Mouse (Mus musculus): ENCODE results near the gene Rangap1. TPM values are rescaled to one million over a fixed set of nuclear protein-coding genes. Genes with fewer than 3 reads are reported as not detected.
"Not testable (repeated sequence)": the region's sequence is repeated elsewhere in the genome, so short reads cannot be mapped to it uniquely, and the experiment has no call there.

Rangap1 gene
- polyA plus RNA-seq, 1 experiment from 2014 or later = 130 TPM

- Histone ChIP-seq H3K9ac (ENCODE audit: low read depth, low read length) (no peak overlapping the region), H3K36me3 (ENCODE audit: control insufficient read depth, insufficient read depth, low read length) (no peaks in the 10 kb centered on the region), H3K4me1 (replicated peaks; ENCODE audit: control insufficient read depth, insufficient read depth, low read length) (no peaks in the 10 kb centered on the region), H3K27me3 (ENCODE audit: control insufficient read depth, insufficient read depth, low read length) (no peaks in the 10 kb centered on the region), H3K9me3 (ENCODE audit: control insufficient read depth, low read length) (no peaks in the 10 kb centered on the region), H3K4me2 (replicated peaks; ENCODE audit: low read depth, low read length) (no peak overlapping the region), H3K4me3 (ENCODE audit: low read depth, low read length) (no peak overlapping the region), H3K27ac (ENCODE audit: low read depth, low read length) (no peak overlapping the region)
- no peak for ATAC-seq (ENCODE audit: low FRiP score)
- DNase-seq (ENCODE audit: low spot score) = no peak
- WGBS = 91% methylated on average over 5 of the region's 5 CpGs
Observed at GRCm38 (mm10) chr15:81758701-81759100, 13.4 kb upstream of the Rangap1 start.

GRCm38 (mm10) chr15:81753669-81754068 lies 8.3 kb upstream of the Rangap1 start:
- DNase-seq (ENCODE audit: low spot score) (no peak), ATAC-seq (ENCODE audit: low FRiP score) (no peak)
- Histone ChIP-seq H3K27me3 (ENCODE audit: control insufficient read depth, insufficient read depth, low read length) (no peaks in the 10 kb centered on the region), H3K4me1 (replicated peaks; ENCODE audit: control insufficient read depth, insufficient read depth, low read length) (no peaks in the 10 kb centered on the region), H3K9ac (ENCODE audit: low read depth, low read length) (no peak overlapping the region), H3K4me2 (replicated peaks; ENCODE audit: low read depth, low read length) (no peak overlapping the region), H3K4me3 (ENCODE audit: low read depth, low read length) (no peak overlapping the region), H3K9me3 (ENCODE audit: control insufficient read depth, low read length) (no peaks in the 10 kb centered on the region), H3K36me3 (ENCODE audit: control insufficient read depth, insufficient read depth, low read length) (no peaks in the 10 kb centered on the region), H3K27ac (ENCODE audit: low read depth, low read length) (no peak overlapping the region)
- WGBS = 93% methylated on average over 9 of the region's 9 CpGs

GRCm38 (mm10) chr15:81749742-81750141 lies 4.4 kb upstream of the Rangap1 start:
- no peak overlapping the region for H3K4me2 ChIP-seq (replicated peaks; ENCODE audit: low read depth, low read length)
- H3K27ac ChIP-seq (ENCODE audit: low read depth, low read length) = no peak overlapping the region
- no peak for ATAC-seq (ENCODE audit: low FRiP score)
- H3K4me3 ChIP-seq (ENCODE audit: low read depth, low read length) = no peak overlapping the region
- no peaks in the 10 kb centered on the region for H3K9me3 ChIP-seq (ENCODE audit: control insufficient read depth, low read length)
- H3K36me3 ChIP-seq (ENCODE audit: control insufficient read depth, insufficient read depth, low read length) = no peaks in the 10 kb centered on the region
- WGBS = 75% methylated on average over 14 of the region's 14 CpGs
- H3K27me3 ChIP-seq (ENCODE audit: control insufficient read depth, insufficient read depth, low read length) = no peaks in the 10 kb centered on the region
- H3K4me1 ChIP-seq (replicated peaks; ENCODE audit: control insufficient read depth, insufficient read depth, low read length) = no peaks in the 10 kb centered on the region; the same call in 1 of the 2 replicates
- H3K9ac ChIP-seq (ENCODE audit: low read depth, low read length) = no peak overlapping the region
- DNase-seq (ENCODE audit: low spot score) = no peak

- Histone ChIP-seq H3K9me3 (ENCODE audit: control insufficient read depth, low read length) (no peaks in the 10 kb centered on the region), H3K27ac (ENCODE audit: low read depth, low read length) (peak overlapping the region; percentile 90), H3K4me1 (replicated peaks; ENCODE audit: control insufficient read depth, insufficient read depth, low read length) (no peaks in the 10 kb centered on the region; the same call in 1 of the 2 replicates), H3K9ac (ENCODE audit: low read depth, low read length) (peak overlapping the region; percentile 99), H3K36me3 (ENCODE audit: control insufficient read depth, insufficient read depth, low read length) (no peaks in the 10 kb centered on the region), H3K4me2 (replicated peaks; ENCODE audit: low read depth, low read length) (peak overlapping the region; percentile 76), H3K27me3 (ENCODE audit: control insufficient read depth, insufficient read depth, low read length) (no peaks in the 10 kb centered on the region), H3K4me3 (ENCODE audit: low read depth, low read length) (peak overlapping the region; percentile 90)
- peak; percentile 87 for ATAC-seq (ENCODE audit: low FRiP score)
- under 1% methylated on average over 32 of the region's 33 CpGs for WGBS
- DNase-seq (ENCODE audit: low spot score) = peak; percentile 84
Observed at GRCm38 (mm10) chr15:81745601-81746114, 328 bp upstream of the Rangap1 start.

- H3K9me3 ChIP-seq (ENCODE audit: control insufficient read depth, low read length); H3K4me3 ChIP-seq (ENCODE audit: low read depth, low read length); DNase-seq (ENCODE audit: low spot score); H3K4me1 ChIP-seq (replicated peaks; ENCODE audit: control insufficient read depth, insufficient read depth, low read length); H3K27ac ChIP-seq (ENCODE audit: low read depth, low read length); H3K4me2 ChIP-seq (replicated peaks; ENCODE audit: low read depth, low read length); H3K36me3 ChIP-seq (ENCODE audit: control insufficient read depth, insufficient read depth, low read length); H3K27me3 ChIP-seq (ENCODE audit: control insufficient read depth, insufficient read depth, low read length); ATAC-seq (ENCODE audit: low FRiP score); H3K9ac ChIP-seq (ENCODE audit: low read depth, low read length): not testable (repeated sequence)
- 19% methylated on average over 1 of the region's 2 CpGs for WGBS
Observed at GRCm38 (mm10) chr15:81742368-81742767, 3.0 kb downstream of the Rangap1 start.

GRCm38 (mm10) chr15:81739924-81740323 lies 5.4 kb downstream of the Rangap1 start:
- H3K9me3 ChIP-seq (ENCODE audit: control insufficient read depth, low read length) = no peaks in the 10 kb centered on the region
- H3K36me3 ChIP-seq (ENCODE audit: control insufficient read depth, insufficient read depth, low read length) = no peaks in the 10 kb centered on the region
- H3K9ac ChIP-seq (ENCODE audit: low read depth, low read length) = no peak overlapping the region
- H3K4me3 ChIP-seq (ENCODE audit: low read depth, low read length) = no peak overlapping the region
- H3K27me3 ChIP-seq (ENCODE audit: control insufficient read depth, insufficient read depth, low read length) = no peaks in the 10 kb centered on the region
- H3K4me2 ChIP-seq (replicated peaks; ENCODE audit: low read depth, low read length) = no peak overlapping the region
- H3K4me1 ChIP-seq (replicated peaks; ENCODE audit: control insufficient read depth, insufficient read depth, low read length) = no peaks in the 10 kb centered on the region
- 11% methylated on average over 2 of the region's 2 CpGs for WGBS
- ATAC-seq (ENCODE audit: low FRiP score) (no peak), DNase-seq (ENCODE audit: low spot score) (no peak)
- no peak overlapping the region for H3K27ac ChIP-seq (ENCODE audit: low read depth, low read length)

GRCm38 (mm10) chr15:81739296-81739695 lies 6.0 kb downstream of the Rangap1 start:
- WGBS = 76% methylated on average over 3 of the region's 3 CpGs
- no peak overlapping the region for H3K9ac ChIP-seq (ENCODE audit: low read depth, low read length)

GRCm38 (mm10) chr15:81735075-81735474 lies 10.3 kb downstream of the Rangap1 start:
- Histone ChIP-seq H3K4me2 (replicated peaks; ENCODE audit: low read depth, low read length) (no peak overlapping the region), H3K36me3 (ENCODE audit: control insufficient read depth, insufficient read depth, low read length) (no peaks in the 10 kb centered on the region), H3K9me3 (ENCODE audit: control insufficient read depth, low read length) (no peaks in the 10 kb centered on the region), H3K4me1 (replicated peaks; ENCODE audit: control insufficient read depth, insufficient read depth, low read length) (no peaks in the 10 kb centered on the region), H3K9ac (ENCODE audit: low read depth, low read length) (no peak overlapping the region), H3K27me3 (ENCODE audit: control insufficient read depth, insufficient read depth, low read length) (no peaks in the 10 kb centered on the region), H3K27ac (ENCODE audit: low read depth, low read length) (no peak overlapping the region), H3K4me3 (ENCODE audit: low read depth, low read length) (no peak overlapping the region)
- WGBS = 58% methylated on average over 3 of the region's 3 CpGs
- ATAC-seq (ENCODE audit: low FRiP score) (no peak), DNase-seq (ENCODE audit: low spot score) (no peak)

More at GRCm38 (mm10) chr15:81739296-81739695, 6.0 kb downstream of the Rangap1 start:
- DNase-seq (ENCODE audit: low spot score) = no peak
- Histone ChIP-seq H3K27me3 (ENCODE audit: control insufficient read depth, insufficient read depth, low read length) (no peaks in the 10 kb centered on the region), H3K4me2 (replicated peaks; ENCODE audit: low read depth, low read length) (no peak overlapping the region), H3K27ac (ENCODE audit: low read depth, low read length) (no peak overlapping the region), H3K4me3 (ENCODE audit: low read depth, low read length) (no peak overlapping the region), H3K36me3 (ENCODE audit: control insufficient read depth, insufficient read depth, low read length) (no peaks in the 10 kb centered on the region), H3K4me1 (replicated peaks; ENCODE audit: control insufficient read depth, insufficient read depth, low read length) (no peaks in the 10 kb centered on the region), H3K9me3 (ENCODE audit: control insufficient read depth, low read length) (no peaks in the 10 kb centered on the region)
- ATAC-seq (ENCODE audit: low FRiP score) = no peak

All from hindbrain, embryonic 11.5 days (tissue).